Mouse (Mus musculus) megakaryocyte-erythroid progenitor cell, adult 5 weeks (primary cell): Measurements from ENCODE around the gene Svs3a. TPM values are rescaled to one million over a fixed set of nuclear protein-coding genes. Genes with fewer than 3 reads are reported as not detected.

Source experiments
- polyA plus RNA-seq: library from polyadenylated mRNA; stranded (reverse); fragments of >175 nt; gene quantifications from 2 replicates; pipeline ENCODE4 v1.2.3, GENCODE M21; 2012

The Svs3a gene
- polyA plus RNA-seq: not detected in 2 replicates

DNA sequence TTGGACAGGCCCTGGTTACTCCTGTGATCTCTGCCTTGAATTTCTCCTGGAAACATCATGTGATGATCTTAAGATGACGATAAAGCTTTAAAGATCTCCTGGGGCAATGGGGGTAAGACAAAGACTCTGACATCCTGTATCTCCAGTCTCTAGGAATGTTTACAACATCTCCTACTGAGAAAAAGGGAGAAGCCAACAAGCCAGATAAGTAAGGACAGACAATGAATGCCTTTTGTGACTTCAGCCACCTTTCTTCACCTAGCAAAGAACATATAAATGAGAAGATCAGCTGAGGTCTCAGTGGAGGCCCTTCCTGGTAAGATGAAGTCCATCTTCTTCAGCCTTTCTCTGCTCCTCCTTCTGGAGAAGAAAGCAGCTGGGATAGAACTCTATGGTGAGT, at the start of gene Svs3a:
TSS of gene Svs3a (plus strand) at position 301 of the 400 bp plus-strand sequence.

GRCm38 (mm10) chr2:164256540-164256939, 32.5 kb upstream of the Svs3a start, which contains the start of gene Svs3b:
TSS of gene Svs3b (minus strand) at chr2:164256640.

DNA sequence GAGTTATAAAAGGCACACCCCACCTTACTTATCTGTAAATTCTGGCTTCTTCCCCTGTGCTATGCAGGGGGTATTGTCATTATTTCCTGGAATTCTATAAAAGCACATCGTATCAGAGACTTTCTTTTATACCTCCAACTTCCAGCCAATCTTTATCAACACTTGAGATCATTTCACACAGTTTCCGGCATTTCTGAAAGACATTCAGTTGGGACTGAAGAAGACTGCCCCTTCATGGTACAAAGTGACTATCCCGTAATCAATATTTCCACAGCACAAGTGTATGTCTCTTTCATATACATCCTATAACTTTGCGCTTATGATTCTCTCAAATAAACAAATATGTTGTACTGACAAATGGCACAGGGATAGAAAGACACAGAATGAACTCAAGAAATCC, 10.7 kb upstream of the Svs3a start, which contains the start of gene Svs4:
TSS of gene Svs4 (minus strand) at position 101 of the 400 bp plus-strand sequence.

DNA sequence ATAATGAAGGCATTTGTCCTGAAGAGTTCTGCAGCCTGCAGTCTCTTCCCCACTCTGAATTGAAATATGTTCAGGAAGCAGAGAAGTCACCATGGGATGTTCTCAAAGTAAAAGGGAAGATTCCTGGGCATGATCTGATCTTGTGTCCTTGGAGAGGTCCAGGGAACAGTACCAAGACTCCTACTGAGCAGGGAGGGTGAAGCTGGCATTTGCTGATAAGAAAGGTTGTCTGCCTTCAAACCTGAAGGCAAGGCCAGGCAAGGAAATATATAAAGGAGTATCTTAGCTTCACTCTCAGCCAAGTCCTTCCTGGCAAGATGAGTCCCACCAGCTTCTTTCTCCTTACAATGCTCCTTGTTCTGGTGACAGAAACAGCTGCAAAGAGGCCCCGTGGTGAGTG, 27.4 kb downstream of the Svs3a start, which contains the start of gene Svs6:
TSS of gene Svs6 (plus strand) at position 301 of the 400 bp plus-strand sequence.

DNA sequence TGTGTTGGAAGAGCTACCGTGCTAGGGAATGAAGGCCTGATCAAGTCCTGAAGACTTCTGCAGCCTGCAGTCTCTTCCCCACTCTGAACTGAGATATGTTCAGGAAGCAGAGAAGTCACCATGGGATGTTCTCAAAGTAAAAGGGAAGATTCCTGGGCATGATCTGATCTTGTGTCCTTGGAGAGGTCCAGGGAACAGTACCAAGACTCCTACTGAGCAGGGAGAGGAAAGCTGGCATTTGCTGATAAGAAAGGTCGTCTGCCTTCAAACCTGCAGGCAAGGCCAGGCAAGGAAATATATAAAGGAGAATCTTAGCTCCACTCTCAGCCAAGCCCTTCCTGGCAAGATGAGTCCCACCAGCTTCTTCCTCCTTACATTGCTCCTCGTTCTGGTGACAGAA, 43.4 kb downstream of the Svs3a start, which contains the start of gene Svs5:
TSS of gene Svs5 (plus strand) at position 301 of the 400 bp plus-strand sequence.

Other genes starting within 250 kb of the Svs3a start
- gene Stk4, start 218.9 kb upstream of the Svs3a start, polyA plus RNA-seq: 49.8 and 66.3 TPM in 2 replicates
- 67.0 and 88.1 TPM in 2 replicates for gene Tomm34, start 218.1 kb upstream of the Svs3a start, polyA plus RNA-seq
- gene Kcns1, start 118.2 kb upstream of the Svs3a start, polyA plus RNA-seq: 0.45 and 0.82 TPM in 2 replicates
- not detected in 2 replicates for gene Wfdc5, start 106.5 kb upstream of the Svs3a start, polyA plus RNA-seq
- gene Wfdc12, start 98.7 kb upstream of the Svs3a start, polyA plus RNA-seq: not detected in 2 replicates
- gene Wfdc15a, start 89.1 kb upstream of the Svs3a start, polyA plus RNA-seq: not detected in 2 replicates
- not detected in 2 replicates for gene Wfdc15b, start 67.6 kb upstream of the Svs3a start, polyA plus RNA-seq
- not detected in 2 replicates for gene Svs2, start 50.8 kb upstream of the Svs3a start, polyA plus RNA-seq
- gene Svs3b, start 32.6 kb upstream of the Svs3a start, polyA plus RNA-seq: not detected in 2 replicates
- gene Svs4, start 10.8 kb upstream of the Svs3a start, polyA plus RNA-seq: not detected in 2 replicates
- gene Svs6, start 27.5 kb downstream of the Svs3a start, polyA plus RNA-seq: not detected in 2 replicates
- not detected in 2 replicates for gene Svs5, start 43.5 kb downstream of the Svs3a start, polyA plus RNA-seq
- gene Slpi, start 99.8 kb downstream of the Svs3a start, polyA plus RNA-seq: 23.0 and 53.6 TPM in 2 replicates
- not detected in 2 replicates for gene Rbpjl, start 113.9 kb downstream of the Svs3a start, polyA plus RNA-seq
- gene Matn4, start 115.9 kb downstream of the Svs3a start, polyA plus RNA-seq: 0.04 TPM in 1 of 2 replicates, not detected in the other
- gene Sdc4, start 154.6 kb downstream of the Svs3a start, polyA plus RNA-seq: 2.3 and 2.6 TPM in 2 replicates
- gene Sys1, start 167.7 kb downstream of the Svs3a start, polyA plus RNA-seq: 121 and 142 TPM in 2 replicates
- 1.2 and 2.3 TPM in 2 replicates for gene Gm20458, start 171.7 kb downstream of the Svs3a start, polyA plus RNA-seq
- not detected in 2 replicates for gene Trp53tg5, start 184.5 kb downstream of the Svs3a start, polyA plus RNA-seq
- 0.61 and 1.8 TPM in 2 replicates for gene Dbndd2, start 196.8 kb downstream of the Svs3a start, polyA plus RNA-seq
- gene Pigt, start 208.3 kb downstream of the Svs3a start, polyA plus RNA-seq: 231 and 267 TPM in 2 replicates